Mouse (Mus musculus): ENCODE measurements around the gene Ap1s1. TPM values are rescaled to one million over a fixed set of nuclear protein-coding genes. Genes with fewer than 3 reads are reported as not detected.

Ap1s1 gene
- polyA plus RNA-seq, 1 experiment from 2014 or later, result 60.7 TPM

- no peaks in the 10 kb centered on the region for H3K9me3 ChIP-seq (ENCODE audit: low read length)
- no peak overlapping the region for H3K27ac ChIP-seq (ENCODE audit: low read depth)
- H3K4me2 ChIP-seq (ENCODE audit: low read depth, low read length), result no peak overlapping the region
- TF ChIP-seq CTCF (IDR thresholded peaks at IDR 0.05; ENCODE audit: low read depth) (no peak), EP300 (IDR thresholded peaks at IDR 0.05; ENCODE audit: low read depth) (no peak)
- no peak overlapping the region for H3K9ac ChIP-seq (replicated peaks)
- ATAC-seq, result peak; percentile 72
- no peaks in the 10 kb centered on the region for H3K27me3 ChIP-seq (ENCODE audit: insufficient read depth, low read length)
- H3K4me3 ChIP-seq (ENCODE audit: low read depth, low read length), result no peak overlapping the region
- peaks cover 3% of the 10 kb centered on the region for H3K4me1 ChIP-seq (ENCODE audit: insufficient read depth)
- DNase-seq, result no peak
- WGBS (ENCODE audit: insufficient replicate concordance), result 73% methylated on average over 5 of the region's 5 CpGs
- no peaks in the 10 kb centered on the region for H3K36me3 ChIP-seq (replicated peaks; ENCODE audit: insufficient read depth, low read length)
Measured at GRCm38 (mm10) chr5:137054873-137055272, 8.9 kb upstream of the Ap1s1 start.

- Histone ChIP-seq H3K4me3 (ENCODE audit: low read depth, low read length) (no peak overlapping the region), H3K27ac (ENCODE audit: low read depth) (no peak overlapping the region), H3K27me3 (ENCODE audit: insufficient read depth, low read length) (no peaks in the 10 kb centered on the region), H3K4me1 (ENCODE audit: insufficient read depth) (peaks cover 3% of the 10 kb centered on the region), H3K9me3 (ENCODE audit: low read length) (no peaks in the 10 kb centered on the region), H3K9ac (replicated peaks) (no peak overlapping the region), H3K36me3 (replicated peaks; ENCODE audit: insufficient read depth, low read length) (no peaks in the 10 kb centered on the region), H3K4me2 (ENCODE audit: low read depth, low read length) (no peak overlapping the region)
- DNase-seq (no peak), ATAC-seq (no peak)
- 87% methylated on average over 7 of the region's 7 CpGs for WGBS (ENCODE audit: insufficient replicate concordance)
- TF ChIP-seq EP300 (IDR thresholded peaks at IDR 0.05; ENCODE audit: low read depth), result no peak
- no peak for TF ChIP-seq CTCF (IDR thresholded peaks at IDR 0.05; ENCODE audit: low read depth)
Measured at GRCm38 (mm10) chr5:137054299-137054698, 8.4 kb upstream of the Ap1s1 start.

GRCm38 (mm10) chr5:137051914-137052505 lies 6.1 kb upstream of the Ap1s1 start:
- Histone ChIP-seq H3K9me3 (ENCODE audit: low read length) (no peaks in the 10 kb centered on the region), H3K27ac (ENCODE audit: low read depth) (no peak overlapping the region), H3K4me3 (ENCODE audit: low read depth, low read length) (no peak overlapping the region), H3K36me3 (replicated peaks; ENCODE audit: insufficient read depth, low read length) (no peaks in the 10 kb centered on the region), H3K9ac (replicated peaks) (no peak overlapping the region), H3K27me3 (ENCODE audit: insufficient read depth, low read length) (no peaks in the 10 kb centered on the region), H3K4me1 (ENCODE audit: insufficient read depth) (peaks cover 3% of the 10 kb centered on the region), H3K4me2 (ENCODE audit: low read depth, low read length) (no peak overlapping the region)
- peak; percentile 75 for ATAC-seq
- TF ChIP-seq EP300 (IDR thresholded peaks at IDR 0.05; ENCODE audit: low read depth) (no peak), CTCF (IDR thresholded peaks at IDR 0.05; ENCODE audit: low read depth) (no peak)
- 67% methylated on average over 5 of the region's 5 CpGs for WGBS (ENCODE audit: insufficient replicate concordance)
- no peak for DNase-seq

GRCm38 (mm10) chr5:137051125-137051524 lies 5.2 kb upstream of the Ap1s1 start:
- 55% methylated on average over 6 of the region's 6 CpGs for WGBS (ENCODE audit: insufficient replicate concordance)
- no peak overlapping the region for H3K9ac ChIP-seq (replicated peaks)
- no peaks in the 10 kb centered on the region for H3K36me3 ChIP-seq (replicated peaks; ENCODE audit: insufficient read depth, low read length)
- TF ChIP-seq CTCF (IDR thresholded peaks at IDR 0.05; ENCODE audit: low read depth), result no peak
- no peak overlapping the region for H3K4me2 ChIP-seq (ENCODE audit: low read depth, low read length)
- DNase-seq, result no peak
- H3K27me3 ChIP-seq (ENCODE audit: insufficient read depth, low read length), result no peaks in the 10 kb centered on the region
- no peak overlapping the region for H3K27ac ChIP-seq (ENCODE audit: low read depth)
- no peak for ATAC-seq
- no peaks in the 10 kb centered on the region for H3K9me3 ChIP-seq (ENCODE audit: low read length)
- H3K4me1 ChIP-seq (ENCODE audit: insufficient read depth), result peaks cover 3% of the 10 kb centered on the region
- no peak overlapping the region for H3K4me3 ChIP-seq (ENCODE audit: low read depth, low read length)

GRCm38 (mm10) chr5:137046991-137047390 lies 1.1 kb upstream of the Ap1s1 start:
- no peaks in the 10 kb centered on the region for H3K9me3 ChIP-seq (ENCODE audit: low read length)
- H3K27ac ChIP-seq (ENCODE audit: low read depth), result no peak overlapping the region
- H3K27me3 ChIP-seq (ENCODE audit: insufficient read depth, low read length), result no peaks in the 10 kb centered on the region
- H3K4me3 ChIP-seq (ENCODE audit: low read depth, low read length), result no peak overlapping the region
- peaks cover 18% of the 10 kb centered on the region for H3K4me1 ChIP-seq (ENCODE audit: insufficient read depth)
- no peak overlapping the region for H3K9ac ChIP-seq (replicated peaks)
- DNase-seq (no peak), ATAC-seq (no peak)
- peaks cover 7% of the 10 kb centered on the region for H3K36me3 ChIP-seq (replicated peaks; ENCODE audit: insufficient read depth, low read length)
- TF ChIP-seq EP300 (IDR thresholded peaks at IDR 0.05; ENCODE audit: low read depth), result no peak
- no peak for TF ChIP-seq CTCF (IDR thresholded peaks at IDR 0.05; ENCODE audit: low read depth)
- H3K4me2 ChIP-seq (ENCODE audit: low read depth, low read length), result no peak overlapping the region

GRCm38 (mm10) chr5:137046324-137046718 lies 386 bp upstream of the Ap1s1 start:
- 26% methylated on average over 5 of the region's 5 CpGs for WGBS (ENCODE audit: insufficient replicate concordance)
- no peaks in the 10 kb centered on the region for H3K27me3 ChIP-seq (ENCODE audit: insufficient read depth, low read length)
- TF ChIP-seq EP300 (IDR thresholded peaks at IDR 0.05; ENCODE audit: low read depth) (no peak), CTCF (IDR thresholded peaks at IDR 0.05; ENCODE audit: low read depth) (no peak)
- H3K4me1 ChIP-seq (ENCODE audit: insufficient read depth), result peaks cover 16% of the 10 kb centered on the region
- H3K9me3 ChIP-seq (ENCODE audit: low read length), result no peaks in the 10 kb centered on the region
- peak overlapping the region; percentile 98 for H3K4me2 ChIP-seq (ENCODE audit: low read depth, low read length)
- H3K4me3 ChIP-seq (ENCODE audit: low read depth, low read length), result 0 out of 2 replicates have a peak overlapping the region, but pooled peaks have one; percentile 80
- H3K36me3 ChIP-seq (replicated peaks; ENCODE audit: insufficient read depth, low read length), result peaks cover 14% of the 10 kb centered on the region
- ATAC-seq, result no peak
- H3K9ac ChIP-seq (replicated peaks), result no peak overlapping the region; the same call in 1 of the 2 replicates
- H3K27ac ChIP-seq (ENCODE audit: low read depth), result no peak overlapping the region
- DNase-seq, result no peak

GRCm38 (mm10) chr5:137043997-137044396 lies 1.9 kb downstream of the Ap1s1 start:
- 90% methylated on average over 7 of the region's 7 CpGs for WGBS (ENCODE audit: insufficient replicate concordance)
- DNase-seq (no peak), ATAC-seq (no peak)
- Histone ChIP-seq H3K4me2 (ENCODE audit: low read depth, low read length) (no peak overlapping the region), H3K9ac (replicated peaks) (no peak overlapping the region), H3K36me3 (replicated peaks; ENCODE audit: insufficient read depth, low read length) (peaks cover 29% of the 10 kb centered on the region), H3K27ac (ENCODE audit: low read depth) (no peak overlapping the region), H3K4me1 (ENCODE audit: insufficient read depth) (peaks cover 15% of the 10 kb centered on the region), H3K4me3 (ENCODE audit: low read depth, low read length) (no peak overlapping the region), H3K27me3 (ENCODE audit: insufficient read depth, low read length) (no peaks in the 10 kb centered on the region), H3K9me3 (ENCODE audit: low read length) (no peaks in the 10 kb centered on the region)
- TF ChIP-seq CTCF (IDR thresholded peaks at IDR 0.05; ENCODE audit: low read depth), result no peak
- no peak for TF ChIP-seq EP300 (IDR thresholded peaks at IDR 0.05; ENCODE audit: low read depth)
